Mouse (Mus musculus) thymus, postnatal 10 days (tissue): Measurements from ENCODE around the gene Icmt.

ENCODE experiments used
- DNase-seq, 2 experiments: peaks; one replicate each; pipeline ENCODE4 v3.0.0; 2021; ENCODE audit warnings: low spot score in 2 of 2

The Icmt gene

DNA sequence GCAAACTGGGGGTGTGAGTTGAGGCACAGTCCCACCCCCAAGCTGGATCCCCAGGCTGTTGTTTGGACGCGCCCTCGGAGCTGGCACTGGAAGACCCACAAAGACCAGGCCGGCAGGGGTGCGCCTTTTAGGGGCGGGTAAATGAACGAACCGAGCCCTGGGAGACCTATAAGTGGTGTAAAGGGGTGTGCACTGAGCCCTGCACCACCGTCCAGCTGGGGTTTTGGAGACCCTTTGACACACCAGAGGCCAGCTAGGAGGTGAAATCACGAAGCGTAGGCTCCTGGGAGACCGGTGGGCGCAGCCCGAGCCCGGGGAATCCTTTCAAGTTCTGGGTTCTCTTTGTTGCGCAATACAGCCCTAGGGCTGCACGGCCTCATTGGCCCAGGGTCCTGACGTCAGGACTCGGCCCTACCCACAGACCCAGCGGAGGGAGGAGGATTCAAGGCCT lies 22.3 kb upstream of the Icmt start:
- DNase-seq: no peak

DNA sequence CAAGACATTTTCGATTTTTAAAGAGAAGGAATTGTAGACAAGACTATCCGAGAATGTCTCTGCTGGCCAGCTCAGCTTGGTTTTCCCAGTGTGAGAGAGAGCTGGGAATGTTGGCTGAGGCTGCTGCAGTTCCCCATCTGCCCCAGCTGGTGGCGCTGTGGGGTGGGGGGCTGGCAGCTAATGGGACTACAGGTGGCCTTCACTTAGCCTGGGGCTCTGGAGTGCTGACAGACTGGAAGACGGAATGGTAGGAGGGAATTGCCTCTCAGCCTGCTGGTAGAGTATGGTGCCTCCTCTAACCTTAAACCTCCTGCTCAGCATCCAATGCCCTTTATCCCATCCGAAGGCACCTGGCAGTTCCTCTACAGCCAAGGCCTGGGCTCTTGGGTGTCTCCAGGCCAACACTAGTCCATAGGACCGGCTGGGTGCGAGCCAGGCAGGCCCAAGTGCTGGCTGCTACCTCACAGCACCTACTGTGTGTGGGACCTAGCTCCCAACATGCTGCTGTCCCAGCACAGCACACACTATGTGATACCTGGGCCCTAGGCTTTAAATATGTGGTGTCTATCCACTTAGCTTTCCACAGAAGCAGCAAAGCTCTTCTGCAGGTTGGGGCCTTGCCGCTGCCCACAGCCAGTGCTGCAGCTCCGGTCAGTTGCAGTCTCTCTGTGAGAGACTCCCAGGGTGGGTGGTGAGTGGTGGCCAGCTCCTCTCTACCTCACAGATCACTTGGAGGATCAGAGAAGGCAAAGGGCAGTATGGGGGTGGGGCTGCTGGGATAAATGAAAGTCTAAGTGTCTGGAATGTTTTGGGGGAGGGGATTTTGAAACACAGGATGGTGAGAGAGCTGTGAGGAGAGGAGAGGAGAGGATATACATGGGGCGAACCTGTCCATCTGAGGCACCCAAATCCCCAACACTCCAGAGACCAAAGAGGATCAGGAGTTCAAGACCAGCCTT lies 20.4 kb upstream of the Icmt start:
- no peak for DNase-seq

DNA sequence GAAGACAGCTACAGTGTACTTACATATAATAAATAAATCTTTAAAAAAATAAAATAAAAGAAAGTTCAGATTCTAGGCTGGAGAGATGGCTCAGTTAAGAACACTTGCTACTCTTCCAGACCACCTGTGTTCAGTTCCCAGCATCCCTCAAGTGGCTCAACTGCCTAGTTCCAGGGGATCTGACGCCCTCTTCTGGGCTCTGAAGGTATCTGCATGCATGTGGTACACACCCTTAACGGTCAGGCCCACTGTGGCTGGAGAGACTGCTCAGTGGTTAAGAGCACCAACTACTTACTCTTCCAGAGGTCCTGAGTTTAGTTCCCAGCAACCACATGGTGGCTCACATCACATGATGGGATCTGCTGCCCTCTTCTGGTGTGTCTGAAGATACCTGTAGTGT lies 19.1 kb upstream of the Icmt start:
- DNase-seq: no peak

DNA sequence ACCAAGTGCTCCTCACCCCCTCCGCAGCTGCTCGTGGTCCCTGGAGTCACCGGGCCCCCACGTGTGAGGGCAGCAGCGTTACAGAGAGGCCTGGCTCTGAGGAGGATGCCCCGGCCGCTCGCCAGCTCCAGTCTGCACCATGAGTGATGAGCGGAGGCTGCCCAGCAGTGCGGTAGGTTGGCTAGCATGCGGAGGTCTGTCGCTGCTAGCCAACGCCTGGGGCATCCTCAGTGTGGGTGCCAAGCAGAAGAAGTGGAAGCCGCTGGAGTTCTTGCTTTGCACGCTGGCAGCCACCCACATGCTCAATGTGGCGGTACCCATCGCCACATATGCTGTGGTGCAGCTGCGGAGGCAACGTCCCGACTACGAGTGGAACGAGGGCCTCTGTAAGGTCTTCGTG lies 18.0 kb upstream of the Icmt start:
- DNase-seq: no peak

DNA sequence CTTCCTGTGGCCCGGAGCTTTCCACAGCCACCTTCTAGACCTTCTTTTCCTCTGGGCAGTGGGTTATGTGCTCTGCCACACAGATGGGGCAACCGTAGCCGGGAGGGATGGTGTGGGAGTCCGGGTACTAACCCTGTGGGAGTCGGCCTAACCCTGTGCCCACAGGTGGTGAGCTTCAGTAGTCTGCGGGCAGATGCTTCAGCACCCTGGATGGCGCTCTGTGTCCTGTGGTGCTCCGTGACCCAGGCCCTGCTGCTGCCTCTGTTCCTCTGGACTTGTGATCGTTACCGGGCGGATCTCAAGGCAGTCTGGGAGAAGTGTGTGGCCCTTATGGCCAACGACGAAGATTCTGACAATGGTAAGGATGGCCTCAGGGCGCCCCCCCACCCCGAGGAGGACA lies 15.4 kb upstream of the Icmt start:
- DNase-seq: no peak

DNA sequence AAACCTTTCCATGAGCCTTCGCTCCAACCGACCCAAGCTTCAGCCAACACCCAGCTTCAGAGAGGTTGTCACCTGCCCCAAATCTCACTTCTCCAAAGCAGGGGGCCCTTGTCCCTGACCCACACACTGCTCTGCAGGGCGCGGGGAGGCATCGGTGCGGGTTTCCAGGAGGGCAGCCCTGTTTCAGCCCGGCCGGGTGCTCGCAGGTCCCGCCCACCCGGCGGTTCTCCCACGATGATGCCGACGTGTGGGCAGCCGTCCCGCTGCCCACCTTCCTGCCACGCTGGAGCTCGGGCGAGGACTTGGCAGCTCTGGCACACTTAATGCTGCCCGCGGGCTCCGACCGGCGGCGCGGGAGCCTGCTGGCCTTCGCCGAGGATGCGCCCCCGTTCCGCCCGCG lies 14.3 kb upstream of the Icmt start:
- no peak for DNase-seq

DNA sequence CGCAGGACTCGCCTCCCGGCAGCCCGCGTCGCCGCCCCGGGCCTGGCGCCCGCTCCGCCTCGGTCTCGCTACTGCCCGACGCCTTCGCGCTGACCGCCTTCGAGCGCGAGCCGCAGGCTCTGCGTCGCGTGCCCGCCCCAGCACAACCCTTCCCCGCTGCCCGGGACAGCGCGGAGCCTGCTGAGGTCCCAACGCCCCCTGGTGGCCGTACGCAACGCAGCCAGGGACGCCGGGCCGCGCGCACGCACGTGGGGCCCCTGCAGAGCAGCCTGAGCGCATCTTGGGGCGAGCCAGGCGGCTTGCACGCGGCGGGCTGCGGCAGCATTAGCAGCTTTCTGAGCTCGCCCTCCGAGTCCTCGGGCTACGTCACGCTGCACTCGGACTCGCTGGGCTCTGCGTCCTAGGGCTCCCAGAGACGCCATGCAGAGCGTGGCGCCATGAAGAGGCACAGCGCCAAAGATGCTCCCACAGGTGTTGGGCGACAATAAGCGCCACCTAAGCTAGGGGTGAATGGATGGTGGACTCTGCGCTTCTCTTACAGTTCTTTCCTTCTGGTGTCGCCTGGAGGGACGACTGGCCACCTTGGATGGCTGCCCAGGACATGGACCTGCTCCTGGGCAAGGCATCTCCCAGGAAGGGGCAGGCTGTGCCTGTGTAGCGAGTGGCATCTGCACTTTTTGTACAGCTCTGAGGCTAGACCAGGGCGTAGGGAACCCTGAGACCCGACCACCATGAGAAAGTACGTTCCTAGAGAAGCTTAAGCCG lies 13.7 kb upstream of the Icmt start:
- peak; percentile 73 to 87 for DNase-seq

DNA sequence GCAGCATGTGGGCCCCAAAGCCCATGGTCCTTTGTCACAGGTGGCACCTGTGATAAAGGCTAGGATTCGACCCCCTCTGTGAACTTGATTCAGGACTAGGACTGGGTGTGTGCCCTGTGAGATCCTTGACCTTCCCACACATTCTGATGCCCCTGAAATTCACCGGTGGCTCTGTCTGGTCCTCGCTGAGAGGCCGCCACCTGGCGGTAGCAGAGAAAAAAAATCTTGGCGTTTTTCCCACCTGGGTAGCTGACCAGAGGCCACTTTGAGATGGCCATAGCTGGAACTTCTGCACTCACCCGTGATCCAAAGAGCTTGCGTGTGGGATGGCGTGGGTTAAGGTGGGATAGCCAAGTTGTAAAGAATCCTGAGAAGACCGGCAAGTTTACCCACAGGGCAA lies 11.5 kb upstream of the Icmt start:
- DNase-seq: peak in 1 of 2 experiments; percentile 37

DNA sequence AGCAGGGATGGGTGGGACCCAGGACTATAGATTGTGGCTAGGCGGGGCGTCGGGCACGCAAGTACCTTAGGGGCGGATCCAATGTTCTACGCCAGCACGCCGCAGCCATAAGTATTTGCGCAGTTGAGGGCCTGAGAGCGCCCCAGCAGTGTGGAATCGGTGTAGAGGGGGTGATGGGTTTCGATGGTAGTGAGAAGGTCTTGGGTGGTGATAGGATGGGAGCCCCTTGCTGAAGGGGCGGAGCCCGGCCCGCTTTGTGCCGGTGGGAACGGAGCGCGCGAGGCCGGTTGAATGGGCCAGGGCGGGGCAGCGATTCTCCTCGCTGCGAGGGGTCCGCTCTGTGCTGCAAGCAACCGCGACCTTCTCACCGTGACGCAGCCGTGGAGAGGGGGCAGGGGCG lies 10.8 kb upstream of the Icmt start:
- no peak for DNase-seq

DNA sequence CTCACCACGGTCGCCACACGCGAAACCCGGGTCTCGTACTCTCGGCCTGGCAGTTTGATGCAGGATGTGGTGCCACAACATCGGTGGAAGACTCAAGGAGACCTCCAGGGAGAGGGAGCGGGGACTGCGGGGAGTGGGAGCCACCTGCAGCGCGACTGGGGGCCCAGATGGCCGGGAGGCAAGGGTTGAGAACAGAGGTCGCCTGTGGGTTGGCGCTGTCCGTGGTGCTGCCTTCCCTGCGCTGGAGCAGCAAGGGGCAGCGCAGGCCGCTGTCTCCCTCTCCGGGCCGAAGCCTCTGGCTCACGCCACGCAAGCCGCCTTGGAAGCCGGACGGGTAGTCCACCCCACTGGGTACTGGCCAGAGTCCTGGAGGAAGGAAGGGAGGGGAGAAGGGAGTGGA lies 10.1 kb upstream of the Icmt start:
- peak; percentile 25 to 69 for DNase-seq

DNA sequence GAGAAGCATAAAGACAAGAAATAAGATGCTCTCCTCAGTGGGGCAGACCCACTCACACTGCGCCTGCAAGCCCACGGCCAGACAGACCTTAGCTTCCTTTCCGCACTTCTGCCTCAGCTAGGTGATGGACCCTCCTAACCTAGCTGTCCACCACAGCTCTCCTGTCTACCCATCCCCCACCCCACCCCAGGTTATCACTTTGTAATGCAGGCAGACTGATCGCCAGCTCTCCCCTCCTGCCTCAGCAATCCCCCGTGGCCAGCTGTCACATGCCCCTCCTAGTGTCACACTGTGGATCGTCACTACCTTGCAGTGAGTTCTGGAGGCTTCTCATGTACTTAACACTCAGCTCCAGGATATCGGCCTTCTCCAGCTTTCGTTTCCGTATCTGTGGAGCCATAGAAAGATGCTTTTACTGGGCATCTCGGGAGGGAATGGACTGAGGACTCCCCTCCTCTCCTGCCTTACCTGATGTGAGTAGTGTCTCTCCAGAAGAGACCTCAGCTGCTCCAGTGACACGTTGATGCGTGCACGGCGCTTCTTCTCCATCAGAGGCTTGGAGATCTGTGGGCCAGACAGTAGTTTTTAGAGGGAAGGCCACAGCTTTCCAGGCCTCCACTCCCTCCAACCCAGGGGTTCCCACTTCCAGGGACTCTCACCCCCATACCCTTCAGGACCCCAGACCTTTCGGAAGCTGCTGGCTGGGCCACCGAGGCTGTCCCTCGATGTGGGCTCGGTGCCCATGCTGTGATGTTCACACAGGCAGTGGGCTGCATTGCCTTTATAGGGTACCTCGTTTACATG lies 9.5 kb upstream of the Icmt start:
- DNase-seq: no peak

DNA sequence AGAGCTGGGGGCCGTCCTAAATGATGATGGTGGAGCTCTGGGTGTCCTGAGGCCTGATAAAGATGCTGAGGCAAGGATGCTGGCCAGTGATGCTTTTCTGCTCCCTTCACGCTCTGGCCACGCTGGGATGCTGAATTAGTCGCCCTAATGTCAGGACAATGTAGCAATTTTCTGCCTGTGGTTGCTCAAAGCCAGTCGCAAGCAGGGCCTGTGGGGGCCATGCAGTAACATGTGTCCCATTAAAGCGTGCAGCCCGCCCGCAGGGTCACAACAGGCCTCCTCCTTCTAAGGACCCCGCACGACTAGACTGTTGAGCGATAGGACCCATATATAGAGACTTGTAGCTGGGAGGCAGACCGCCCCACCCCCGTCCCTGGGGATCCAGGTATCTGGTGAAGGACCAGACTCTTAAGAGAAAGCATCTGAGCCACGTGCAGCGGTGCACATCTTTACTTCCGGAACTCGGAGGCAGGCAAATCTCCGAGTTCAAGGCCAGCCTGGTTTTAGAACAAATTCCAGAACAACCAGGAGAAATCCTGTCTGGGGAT lies 8.6 kb upstream of the Icmt start:
- no peak for DNase-seq

DNA sequence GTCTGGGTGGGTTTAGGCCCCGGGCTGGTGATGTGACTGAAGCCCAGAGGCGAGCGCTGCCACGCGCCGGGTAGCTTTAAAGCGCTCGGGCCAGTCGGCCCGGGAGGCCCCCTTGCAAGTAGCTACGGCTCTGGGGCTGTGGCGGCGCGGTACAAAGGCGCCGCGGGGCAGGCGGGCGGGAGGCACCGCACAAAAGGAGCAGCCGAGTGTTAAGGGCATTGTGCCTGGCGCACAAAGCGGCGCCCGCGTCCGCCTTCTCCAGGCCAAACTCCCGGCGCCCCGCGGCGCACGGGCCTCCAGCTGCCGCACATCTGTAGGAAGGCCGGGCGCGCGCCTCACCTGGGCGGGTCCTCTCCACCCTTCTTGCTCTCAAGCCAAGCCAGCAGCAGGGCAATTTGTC lies 6.6 kb upstream of the Icmt start:
- DNase-seq: no peak

DNA sequence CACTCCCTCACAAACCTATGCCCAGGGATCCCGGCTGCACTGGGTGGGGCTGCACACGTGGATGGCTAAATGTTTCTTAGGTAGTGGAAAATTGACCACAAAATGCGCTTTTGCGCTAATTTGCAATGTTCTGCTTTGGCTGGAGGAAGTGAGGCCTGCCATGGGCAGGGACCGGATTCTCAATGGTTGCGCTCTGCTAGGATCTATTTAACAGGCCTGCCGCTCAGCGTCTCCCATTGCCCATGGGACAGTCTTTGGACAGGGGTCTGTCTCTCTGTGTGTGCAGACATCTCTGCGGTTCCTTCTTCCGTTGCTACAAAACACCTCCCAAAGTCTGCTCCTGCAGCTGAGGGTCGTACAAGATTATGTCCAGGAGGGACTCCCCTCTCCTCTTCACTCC lies 6.0 kb upstream of the Icmt start:
- DNase-seq: no peak

DNA sequence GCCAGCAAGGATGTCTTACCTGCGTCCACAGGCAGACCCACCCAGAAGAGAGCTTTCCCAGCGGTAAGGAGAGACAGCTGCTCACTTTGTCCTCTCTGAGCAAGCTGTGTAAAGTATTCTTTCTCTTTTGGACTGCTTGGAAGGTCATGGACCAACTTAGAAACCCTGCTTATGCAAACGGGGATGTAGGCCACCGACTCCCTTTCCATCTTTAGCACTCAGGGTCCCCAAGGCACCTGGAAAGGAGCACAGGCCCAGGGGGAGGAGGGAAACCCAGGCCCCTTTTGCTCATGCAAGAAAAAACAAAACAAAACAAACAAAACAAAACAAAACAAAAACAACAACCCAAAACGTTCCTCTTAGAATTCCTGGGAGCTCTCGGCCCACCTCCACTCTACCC lies 5.5 kb upstream of the Icmt start, which contains the start of gene Hes3:
Hes3 (minus strand) TSS at position 101 of the 400 bp plus-strand sequence.
- no peak for DNase-seq

DNA sequence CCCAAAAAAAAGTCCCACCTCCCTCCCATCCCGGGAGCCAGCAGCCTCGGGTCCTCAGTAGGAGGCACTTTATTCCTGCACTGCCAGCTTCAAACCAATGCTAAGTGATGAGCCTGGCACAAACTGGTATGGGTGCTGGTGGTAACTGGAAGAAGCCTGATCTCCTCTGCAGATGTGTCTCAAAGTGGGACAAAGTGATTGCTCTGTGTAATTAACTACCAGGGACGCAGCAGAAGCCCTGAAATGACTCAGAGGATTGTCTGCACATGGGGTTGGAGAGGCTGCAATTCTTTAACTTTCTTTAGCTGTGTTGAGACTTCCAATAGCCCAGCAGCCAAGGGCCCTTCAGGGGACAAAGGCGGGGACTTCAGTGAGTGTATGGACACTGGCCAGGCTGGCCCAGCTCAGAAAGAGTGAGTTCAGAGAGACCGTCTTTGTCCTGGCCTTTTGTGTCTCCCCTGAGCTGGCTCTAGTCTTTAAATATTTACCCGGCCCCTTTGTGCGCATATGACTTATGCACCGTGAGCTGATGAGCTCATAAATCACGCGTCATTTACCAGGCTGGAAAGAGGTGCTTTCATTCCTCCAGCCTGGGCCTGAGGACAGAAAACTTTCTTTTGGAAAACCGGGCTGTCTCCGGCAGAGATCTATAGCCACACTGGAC lies 4.8 kb upstream of the Icmt start:
- no peak for DNase-seq

DNA sequence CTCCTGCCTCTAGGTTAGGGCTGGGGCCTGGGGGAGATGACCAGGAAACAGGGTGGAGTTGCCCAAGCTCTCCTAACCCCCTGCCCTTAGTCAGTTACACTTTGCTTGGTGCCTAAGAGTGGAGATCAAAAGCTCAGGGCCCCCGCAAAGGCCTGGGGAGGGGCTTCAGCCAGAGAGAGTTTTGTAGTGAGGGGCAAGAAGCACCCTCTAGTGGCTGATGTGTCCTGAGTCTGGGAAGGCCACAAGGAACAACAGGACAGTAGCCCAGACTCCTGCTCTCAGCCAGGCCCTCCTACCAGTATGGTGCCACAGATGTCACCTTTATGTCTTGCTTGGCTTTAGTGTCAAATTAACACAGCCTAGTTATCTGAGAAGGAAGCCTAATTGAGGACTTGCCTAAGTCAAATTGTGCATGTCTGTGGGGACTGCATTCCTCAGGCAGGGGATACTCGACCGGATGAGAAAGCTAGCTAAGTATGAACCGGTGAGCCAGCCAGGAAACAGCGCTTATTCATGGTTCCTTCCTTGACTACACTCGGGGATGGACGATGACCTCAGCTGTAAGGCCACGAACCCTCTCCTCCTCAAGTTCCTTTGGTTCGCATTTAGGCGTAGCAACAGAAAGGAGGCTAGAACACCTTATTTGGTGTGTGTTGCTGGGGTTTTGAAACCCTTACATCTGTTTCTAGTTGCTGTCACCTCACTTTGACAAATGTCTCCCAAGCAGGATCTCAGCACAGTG lies 2.7 kb upstream of the Icmt start:
- no peak for DNase-seq

DNA sequence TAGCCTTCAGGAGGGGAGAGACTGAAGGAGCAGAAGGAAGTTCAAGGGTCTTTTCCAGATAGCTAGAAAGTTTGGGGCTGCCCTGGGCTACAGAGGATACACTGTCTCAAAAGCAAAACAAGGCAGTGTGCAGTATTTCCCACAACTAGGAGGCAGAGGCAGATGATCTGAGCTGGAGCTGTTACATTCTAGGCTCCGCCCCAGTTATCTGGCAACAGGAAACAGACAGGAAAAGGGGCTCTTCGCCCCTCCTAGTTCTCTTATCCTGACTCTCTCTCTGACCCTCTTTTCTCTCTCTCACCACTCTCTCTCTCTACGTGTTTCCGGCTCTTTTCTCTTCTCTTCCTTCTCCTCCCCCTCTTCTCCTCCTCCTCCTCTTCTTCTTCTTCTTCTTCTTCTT lies 1.1 kb upstream of the Icmt start:
- peak; percentile 42 to 44 for DNase-seq

DNA sequence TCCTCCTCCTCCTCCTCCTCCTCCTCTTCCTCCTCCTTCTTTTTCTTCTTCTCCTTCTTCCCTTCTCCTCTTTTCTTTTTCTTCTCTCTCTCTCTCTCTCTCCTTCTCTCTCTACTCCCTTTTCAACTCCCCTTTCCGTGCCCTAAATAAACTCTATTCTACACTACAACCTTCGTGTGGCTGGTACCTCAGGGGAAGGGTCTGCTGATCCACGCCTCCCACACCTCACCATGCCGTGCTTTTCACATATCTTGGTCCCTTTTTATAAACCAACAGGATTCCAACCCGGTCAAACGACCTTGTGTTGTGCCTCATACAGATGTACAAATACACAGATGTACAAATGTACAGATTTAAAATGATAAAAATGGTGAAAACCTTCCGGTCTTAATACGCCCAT lies 656 bp upstream of the Icmt start:
- no peak for DNase-seq

DNA sequence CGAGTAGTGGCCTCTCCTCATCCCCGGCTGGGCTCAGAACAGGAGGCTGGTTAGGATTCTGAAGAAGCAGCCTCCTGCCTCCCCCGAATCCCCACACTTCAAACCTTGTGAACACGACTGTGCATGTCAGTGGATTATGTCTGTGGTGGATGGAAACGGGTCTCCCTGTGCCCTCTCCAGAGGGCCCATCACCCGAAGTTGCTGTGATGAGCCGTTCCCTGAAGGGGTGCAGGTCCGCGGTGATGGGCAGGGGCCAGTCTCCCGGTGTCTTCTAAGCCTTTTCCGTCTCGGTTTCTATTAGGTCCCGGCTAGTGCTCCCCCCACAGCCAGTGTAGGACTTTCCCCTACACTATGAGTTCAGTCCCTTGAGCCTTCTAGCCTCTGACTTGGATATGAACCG lies 1.8 kb downstream of the Icmt start:
- no peak for DNase-seq

DNA sequence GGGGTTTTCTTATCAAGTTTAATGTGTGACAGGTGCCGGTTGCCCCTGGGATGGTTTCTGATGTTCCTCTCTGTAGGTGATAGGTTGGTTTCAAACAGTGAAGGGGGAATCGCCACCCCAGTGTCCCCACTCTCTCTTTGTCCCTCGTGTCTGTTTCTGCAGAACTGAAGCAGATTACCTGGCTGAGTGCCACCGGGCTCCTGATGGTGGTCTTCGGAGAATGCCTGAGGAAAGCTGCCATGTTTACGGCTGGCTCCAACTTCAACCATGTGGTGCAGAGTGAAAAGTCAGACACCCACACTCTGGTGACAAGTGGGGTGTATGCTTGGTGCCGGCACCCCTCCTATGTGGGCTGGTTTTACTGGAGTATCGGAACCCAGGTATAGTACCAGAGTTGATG lies 3.3 kb downstream of the Icmt start:
- no peak for DNase-seq
